Mouse (Mus musculus) spleen, adult 2 months (tissue): ENCODE data around the gene Zfp784. TPM values are rescaled to one million over a fixed set of nuclear protein-coding genes. Genes with fewer than 3 reads are reported as not detected.
A peak's percentile ranks its signal among the peaks of the same experiment; 100 is the strongest.

Source experiments
- DNase-seq, 2 experiments: peaks; one replicate each; pipeline versions ENCODE4 v3.0.0 to v3.0.0-alpha.2; 2012 to 2021; ENCODE audit warnings: low spot score in 2 of 2, low read depth in 1 of 2
- H3K27ac ChIP-seq: fragments of 200-500 bp; 2 replicates; pipeline ENCODE4 v1.5.1; 2012; ENCODE audit warnings: low read length, inconsistent platforms; ENCODE audit not compliant: insufficient read depth
- H3K27me3 ChIP-seq: fragments of 200-500 bp; 2 replicates; pipeline ENCODE4 v1.6.1; 2012; ENCODE audit warnings: mild to moderate bottlenecking, moderate library complexity, low read length, inconsistent platforms; ENCODE audit not compliant: control insufficient read depth, insufficient read depth
- H3K36me3 ChIP-seq: fragments of 200-500 bp; 2 replicates; pipeline ENCODE4 v1.6.1; 2012; ENCODE audit warnings: mild to moderate bottlenecking, low read length, inconsistent platforms; ENCODE audit not compliant: control insufficient read depth, insufficient read depth
- H3K4me1 ChIP-seq: fragments of 200-500 bp; 2 replicates; pipeline ENCODE4 v1.6.1; 2011; ENCODE audit warnings: inconsistent platforms; ENCODE audit not compliant: control insufficient read depth, insufficient read depth, insufficient read length
- H3K4me3 ChIP-seq: fragments of 200-500 bp; 2 replicates; pipeline ENCODE4 v1.5.1; 2011; ENCODE audit warnings: mild to moderate bottlenecking, inconsistent platforms; ENCODE audit not compliant: insufficient read depth, insufficient read length; ENCODE audit errors: extremely low read depth
- CTCF ChIP-seq: fragments of 200-500 bp; IDR thresholded peaks from 2 replicates; pipeline ENCODE4 v1.5.1; 2011; ENCODE audit warnings: mild to moderate bottlenecking, inconsistent platforms; ENCODE audit not compliant: insufficient read depth, insufficient read length, insufficient replicate concordance; ENCODE audit errors: extremely low read depth
- POLR2A ChIP-seq: fragments of 200-500 bp; IDR thresholded peaks from 2 replicates; pipeline ENCODE4 v1.6.1; 2011; ENCODE audit warnings: low read depth, low read length, inconsistent platforms
- WGBS: fragments of 180-500 bp; shearing (Covaris S2); methylation state at CpG from one replicate; pipeline ENCODE4 v1.1.7; 2018; 5-methylcytosine and 5-hydroxymethylcytosine counted together
- polyA plus RNA-seq: library from polyadenylated mRNA; depleted of rRNA; stranded (reverse); fragments of >200 nt; gene quantifications from 2 replicates; pipeline ENCODE4 v1.2.3, GENCODE M21; 2012

Zfp784 gene
- polyA plus RNA-seq, 1 experiment = 4.2 TPM

DNA sequence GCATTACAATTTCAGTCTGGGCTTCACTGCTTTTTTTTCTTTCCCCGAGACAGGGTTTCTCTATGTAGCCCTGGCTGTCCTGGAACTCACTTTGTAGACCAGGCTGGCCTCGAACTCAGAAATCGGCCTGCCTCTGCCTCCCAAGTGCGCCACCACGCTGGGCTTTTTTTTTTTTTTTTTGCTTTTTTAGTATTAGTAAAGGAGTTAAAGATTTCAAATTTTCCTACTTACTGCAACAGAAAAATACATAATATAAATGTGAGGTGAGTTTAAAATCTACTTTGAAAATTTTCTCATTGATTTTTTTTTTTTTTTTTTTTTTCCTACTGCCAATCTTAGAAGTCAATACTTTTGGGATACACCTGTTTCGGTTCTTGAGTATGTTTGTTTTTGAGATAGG lies 26.6 kb upstream of the Zfp784 start:
- no peak overlapping the region for H3K27ac ChIP-seq
- no peak for DNase-seq
- TF ChIP-seq POLR2A (no peak), CTCF (no peak)
- no peak overlapping the region for H3K4me3 ChIP-seq
- H3K36me3 ChIP-seq = peaks cover 32% of the 10 kb centered on the region
- H3K27me3 ChIP-seq = no peaks in the 10 kb centered on the region
- H3K4me1 ChIP-seq = peaks cover 8% of the 10 kb centered on the region; the same call in 1 of the 2 replicates
- WGBS = 82% methylated on average over 6 of the region's 6 CpGs

DNA sequence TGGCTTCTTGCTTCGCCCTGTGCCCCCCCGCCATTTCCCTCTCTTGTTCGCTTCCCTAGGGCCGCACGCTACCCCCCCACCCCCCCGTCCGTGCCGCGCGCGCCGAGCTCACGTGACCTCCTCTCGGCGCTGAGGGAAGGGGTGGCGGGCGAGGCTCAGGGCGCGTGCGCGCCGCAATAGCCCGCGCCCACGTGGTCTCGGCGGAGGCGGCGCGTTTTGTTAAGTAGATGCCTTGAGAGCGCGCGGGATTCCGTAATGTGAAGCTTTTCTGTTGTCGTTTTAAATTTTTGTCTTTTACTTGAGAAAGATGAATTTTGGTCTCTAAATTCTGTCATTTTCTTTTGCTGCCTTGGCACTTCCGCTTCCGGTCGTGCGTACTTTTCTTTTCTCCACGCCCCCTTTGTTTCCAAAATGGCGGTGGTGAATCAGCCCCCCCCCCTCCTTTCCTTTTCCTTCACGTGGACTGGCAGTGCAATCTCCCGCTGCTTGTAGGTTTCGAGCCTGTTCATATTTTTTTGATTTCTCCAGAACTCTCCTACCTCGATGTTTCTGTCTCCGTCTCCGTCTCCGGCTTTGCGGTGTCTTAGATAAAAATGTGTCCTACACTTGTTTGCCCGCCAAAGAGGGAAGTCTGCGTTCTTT lies 24.2 kb upstream of the Zfp784 start:
- H3K36me3 ChIP-seq = peaks cover 12% of the 10 kb centered on the region
- peaks cover 8% of the 10 kb centered on the region; the same call in 1 of the 2 replicates for H3K4me1 ChIP-seq
- H3K27ac ChIP-seq = peak overlapping the region; percentile 96
- H3K4me3 ChIP-seq = peak overlapping the region; percentile 84
- under 1% methylated on average over 47 of the region's 51 CpGs for WGBS
- no peaks in the 10 kb centered on the region for H3K27me3 ChIP-seq
- DNase-seq = peak; percentile 59 to 82
- TF ChIP-seq CTCF = no peak
- no peak for TF ChIP-seq POLR2A

DNA sequence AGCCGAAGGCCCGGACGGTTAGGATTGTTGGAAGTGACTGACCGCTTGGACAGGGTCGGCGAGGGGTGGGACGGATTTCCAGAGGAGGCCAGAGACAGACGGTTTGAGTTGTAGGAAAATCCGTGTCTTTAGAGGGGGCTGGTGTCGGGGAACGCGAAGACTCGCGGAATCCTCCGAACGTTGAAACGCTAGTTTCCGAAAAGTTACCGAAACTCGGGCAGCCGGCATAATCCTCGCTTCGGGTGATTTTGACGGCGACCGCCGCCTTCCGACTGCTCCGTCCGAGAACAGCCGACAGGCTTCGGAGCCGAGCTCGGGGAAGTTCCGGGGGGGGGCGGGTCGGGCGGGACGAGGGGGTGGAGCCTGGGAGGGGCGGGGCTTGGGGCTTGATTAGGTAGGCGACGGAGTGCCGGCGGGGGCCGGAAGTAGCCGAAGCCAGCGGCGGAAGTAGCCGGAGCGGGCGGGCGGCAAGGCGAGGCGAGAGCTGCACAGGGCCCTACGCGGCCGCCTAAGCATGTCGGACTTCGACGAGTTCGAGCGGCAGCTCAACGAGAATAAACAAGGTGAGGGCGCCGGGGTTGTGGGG lies 23.6 kb upstream of the Zfp784 start, which contains the start of gene U2af2:
TSS of gene U2af2 (plus strand) at position 370 of the 586 bp plus-strand sequence.
- peak; percentile 85 to 94 for DNase-seq
- Histone ChIP-seq H3K4me3 (peak within 1 kb of the TSS; percentile 84), H3K4me1 (peaks cover 10% of the 10 kb centered on the region), H3K27me3 (peaks cover 2% of the 10 kb centered on the region), H3K27ac (peak within 1 kb of the TSS; percentile 97), H3K36me3 (peaks cover 7% of the 10 kb centered on the region)
- no peak for TF ChIP-seq CTCF
- peak; percentile 44 for TF ChIP-seq POLR2A
- WGBS = under 1% methylated on average over 59 of the region's 65 CpGs

DNA sequence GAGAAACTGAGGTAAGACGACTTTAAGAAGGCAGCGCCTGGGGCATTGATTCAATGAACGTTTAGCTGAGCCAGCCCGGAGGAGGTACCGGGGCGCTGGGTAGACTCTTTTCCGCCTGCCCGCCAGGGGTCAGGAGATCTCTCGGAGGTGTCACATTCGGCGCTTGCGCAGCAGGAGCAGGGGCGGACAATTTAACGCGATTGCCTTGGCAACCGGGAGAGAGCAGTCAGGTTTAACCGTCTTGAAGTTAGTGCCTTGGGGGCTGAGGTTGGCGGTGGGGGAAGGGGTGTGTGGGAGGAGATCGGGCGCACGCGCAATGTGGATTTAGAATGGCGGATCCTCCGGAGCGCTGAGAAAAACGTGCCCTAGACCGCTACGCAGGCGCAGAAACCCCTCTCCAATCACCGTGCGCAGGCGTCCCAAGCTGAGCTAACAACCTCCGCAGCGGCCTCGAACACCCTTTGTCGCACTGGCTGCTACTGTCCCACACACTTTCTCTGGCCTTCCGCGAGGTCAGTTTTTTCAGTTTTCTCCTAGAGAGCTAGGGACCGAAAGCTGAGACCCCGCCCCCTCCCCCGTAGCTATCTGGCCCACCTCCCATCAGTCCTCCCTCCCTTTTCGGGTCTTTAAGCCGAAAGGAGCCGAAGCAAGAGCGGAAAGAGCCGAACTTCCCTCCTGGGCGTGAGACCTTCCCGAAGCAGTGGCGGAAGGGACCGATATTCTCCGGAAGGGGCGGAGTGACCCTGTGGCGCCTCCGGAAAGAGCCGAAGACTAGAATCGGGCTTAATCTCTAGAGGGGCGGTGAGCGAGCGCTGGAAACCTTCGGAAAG lies 22.9 kb upstream of the Zfp784 start:
- TF ChIP-seq CTCF (peak; percentile 68), POLR2A (peak; percentile 15; the same call in 1 of the 2 replicates)
- DNase-seq = peak; percentile 97 to 99
- Histone ChIP-seq H3K27me3 (peaks cover 6% of the 10 kb centered on the region), H3K4me3 (peak overlapping the region; percentile 82), H3K27ac (peak overlapping the region; percentile 97), H3K4me1 (peaks cover 11% of the 10 kb centered on the region), H3K36me3 (peaks cover 2% of the 10 kb centered on the region; the same call in 1 of the 2 replicates)
- WGBS = under 1% methylated on average over 60 of the region's 60 CpGs

DNA sequence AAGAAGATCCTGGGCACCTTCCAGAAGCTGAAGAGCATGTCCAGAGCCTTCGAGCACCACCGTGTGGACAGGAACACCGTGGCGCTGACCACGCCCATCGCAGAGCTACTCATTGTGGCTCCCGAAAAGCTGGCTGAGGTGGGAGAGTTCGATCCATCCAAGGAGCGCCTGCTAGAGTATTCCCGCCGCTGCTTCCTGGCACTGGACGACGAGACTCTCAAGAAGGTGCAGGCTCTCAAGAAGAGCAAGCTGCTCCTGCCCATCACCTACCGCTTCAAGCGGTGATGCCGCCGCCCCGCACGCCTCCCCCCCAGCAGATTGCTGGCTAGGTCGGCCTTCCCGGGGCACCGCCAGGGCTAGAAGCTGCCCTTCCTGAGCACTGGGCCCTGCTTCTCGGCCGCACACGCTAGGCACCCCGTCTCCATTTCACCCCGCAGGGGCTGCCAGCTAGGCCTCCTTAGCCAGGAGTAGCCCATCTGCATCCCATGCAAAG lies 22.0 kb upstream of the Zfp784 start:
- Histone ChIP-seq H3K36me3 (no peaks in the 10 kb centered on the region), H3K27ac (peak overlapping the region; percentile 97; the same call in 1 of the 2 replicates), H3K4me1 (peaks cover 10% of the 10 kb centered on the region), H3K27me3 (peaks cover 6% of the 10 kb centered on the region), H3K4me3 (peak overlapping the region; percentile 82)
- 3% methylated on average over 27 of the region's 27 CpGs for WGBS
- TF ChIP-seq POLR2A (no peak), CTCF (peak; percentile 53; the same call in 1 of the 2 replicates)
- peak in 1 of 2 experiments; percentile 71 for DNase-seq

DNA sequence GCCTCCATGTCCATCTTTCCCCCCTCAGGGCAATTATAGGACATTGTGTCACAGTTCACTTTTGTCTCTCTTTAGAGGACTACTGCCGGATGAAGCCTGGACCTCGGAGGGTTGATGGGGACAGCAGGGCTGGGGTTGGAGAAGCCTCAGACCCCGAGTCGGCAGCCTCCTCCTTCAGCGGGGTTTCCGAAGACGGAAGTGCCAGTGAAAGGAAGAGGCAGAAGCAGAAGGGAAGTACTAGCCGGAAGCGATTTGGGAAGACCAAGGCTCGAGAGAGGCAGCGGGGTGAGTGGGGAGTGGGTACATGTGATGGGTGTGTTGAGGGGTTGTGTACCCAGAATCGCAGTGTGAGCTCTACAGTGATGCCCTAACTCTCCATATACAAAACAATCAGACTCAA lies 21.2 kb upstream of the Zfp784 start:
- H3K36me3 ChIP-seq = no peaks in the 10 kb centered on the region
- no peak overlapping the region for H3K4me3 ChIP-seq
- H3K27me3 ChIP-seq = peaks cover 6% of the 10 kb centered on the region
- WGBS = 94% methylated on average over 12 of the region's 12 CpGs
- TF ChIP-seq CTCF = no peak
- no peak for TF ChIP-seq POLR2A
- DNase-seq = no peak
- H3K4me1 ChIP-seq = peaks cover 8% of the 10 kb centered on the region
- H3K27ac ChIP-seq = no peak overlapping the region
